Mouse (Mus musculus): ENCODE data around the gene A730049H05Rik.

DNA sequence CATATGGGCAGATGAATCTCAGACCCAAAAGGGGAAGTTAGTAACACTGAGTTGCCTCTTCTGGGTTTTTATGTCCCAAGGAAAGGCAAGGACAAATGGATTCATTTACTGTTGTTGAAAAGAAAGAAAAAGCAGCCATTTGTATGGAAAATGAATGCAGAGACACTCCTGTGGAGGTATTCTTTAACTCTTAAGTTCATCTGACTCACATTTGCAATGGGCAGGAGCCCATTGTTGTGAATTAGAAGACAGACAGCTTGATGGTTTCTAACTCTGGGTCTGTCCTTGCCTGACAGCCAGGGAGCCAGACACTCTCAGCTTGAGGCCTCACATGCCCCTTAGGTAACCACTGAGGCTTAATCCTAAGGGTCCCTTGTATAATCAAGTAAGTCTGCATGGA, 4.7 kb upstream of the A730049H05Rik start:
- TF ChIP-seq CTCF (IDR thresholded peaks at IDR 0.05; ENCODE audit: low read depth) = no peak
- no peak for TF ChIP-seq EP300 (optimal IDR thresholded peaks at IDR 0.05)

Data from stomach, postnatal 0 days (tissue).